12 mouse cellular contexts compared by ENCODE assay signal in genomic region chr13:60660056-60660455, GRCm38 (mm10). TPM values are rescaled to one million over a fixed set of nuclear protein-coding genes. Genes with fewer than 3 reads are reported as not detected.
A peak's percentile ranks its signal among the peaks of the same experiment; 100 is the strongest.
DNase-seq lines count a peak whose midpoint lies in the region; ATAC-seq and TF ChIP-seq lines count a peak whose summit lies in the region.
"Had no signal": no experiment of that assay in that cellular context is flagged by ENCODE, and none has a peak within 500 bp of the region (broad histone marks: within the 10 kb centered on the region; RNA-seq: fewer than 3 reads in every experiment).

No protein-coding gene starts in this region.

- H3K27ac ChIP-seq in hindbrain, postnatal 0 days, result no peak overlapping the region
- no peak overlapping the region; the same call in 1 of the 2 replicates for H3K27ac ChIP-seq in hindbrain, embryonic 10.5 days
- no peak overlapping the region for H3K27ac ChIP-seq in midbrain, postnatal 0 days (ENCODE audit: low read depth, low read length)
- no peak overlapping the region for H3K27ac ChIP-seq in midbrain, embryonic 11.5 days (ENCODE audit: low read depth, low read length)
- H3K27ac ChIP-seq in macrophage, result peak overlapping the region; percentile 18
- H3K27ac ChIP-seq: hindbrain, embryonic 14.5 days had no signal

- peak; percentile 25 for DNase-seq in cerebellum, adult 9-10 months
- peak; percentile 64 for DNase-seq in hindbrain, postnatal 0 days (ENCODE audit: low spot score)
- no peak for DNase-seq in hindbrain, embryonic 10.5 days (ENCODE audit: low spot score)
- peak; percentile 57 for DNase-seq in midbrain, postnatal 0 days (ENCODE audit: low spot score)
- DNase-seq in midbrain, embryonic 11.5 days (ENCODE audit: low spot score, missing footprints), result no peak
- DNase-seq in left cerebral cortex, adult 18-20 months (ENCODE audit: low spot score in 2 of 2), result no peak
- DNase-seq: gastrocnemius, postnatal 10 days; thymus, postnatal 25 days had no signal

- no peak for TF ChIP-seq CTCF in hindbrain, postnatal 0 days (IDR thresholded peaks at IDR 0.05; ENCODE audit: low read depth)
- TF ChIP-seq CTCF in midbrain, postnatal 0 days (IDR thresholded peaks at IDR 0.05), result no peak

- no peaks in the 10 kb centered on the region for H3K36me3 ChIP-seq in hindbrain, postnatal 0 days (ENCODE audit: insufficient read depth, low read length)
- peaks cover 3% of the 10 kb centered on the region; the same call in 1 of the 2 replicates for H3K36me3 ChIP-seq in hindbrain, embryonic 10.5 days
- H3K36me3 ChIP-seq in midbrain, postnatal 0 days (ENCODE audit: insufficient read depth, low read length), result no peaks in the 10 kb centered on the region
- H3K36me3 ChIP-seq in midbrain, embryonic 11.5 days (ENCODE audit: control insufficient read depth, insufficient read depth, low read length), result no peaks in the 10 kb centered on the region
- no peaks in the 10 kb centered on the region for H3K36me3 ChIP-seq in macrophage (ENCODE audit: inconsistent target)

- H3K27me3 ChIP-seq in hindbrain, postnatal 0 days (ENCODE audit: insufficient read depth, low read length), result no peaks in the 10 kb centered on the region
- no peaks in the 10 kb centered on the region for H3K27me3 ChIP-seq in hindbrain, embryonic 10.5 days (ENCODE audit: insufficient read depth, poor library complexity, severe bottlenecking)
- H3K27me3 ChIP-seq in midbrain, postnatal 0 days (ENCODE audit: insufficient read depth, low read length), result no peaks in the 10 kb centered on the region
- H3K27me3 ChIP-seq in midbrain, embryonic 11.5 days (ENCODE audit: control insufficient read depth, insufficient read depth, low read length), result no peaks in the 10 kb centered on the region

- peaks cover 6% of the 10 kb centered on the region; the same call in 1 of the 2 replicates for H3K79me2 ChIP-seq in macrophage (ENCODE audit: inconsistent target)

- no peaks in the 10 kb centered on the region for H3K9me3 ChIP-seq in hindbrain, postnatal 0 days (ENCODE audit: low read length)
- H3K9me3 ChIP-seq in hindbrain, embryonic 10.5 days, result no peaks in the 10 kb centered on the region
- no peaks in the 10 kb centered on the region for H3K9me3 ChIP-seq in midbrain, postnatal 0 days (ENCODE audit: low read length)
- no peaks in the 10 kb centered on the region for H3K9me3 ChIP-seq in midbrain, embryonic 11.5 days (ENCODE audit: control insufficient read depth, low read length)

- H3K9ac ChIP-seq in hindbrain, postnatal 0 days (replicated peaks; ENCODE audit: low read length), result no peak overlapping the region
- H3K9ac ChIP-seq in midbrain, postnatal 0 days (replicated peaks; ENCODE audit: low read length, poor library complexity, severe bottlenecking), result no peak overlapping the region
- no peak overlapping the region for H3K9ac ChIP-seq in midbrain, embryonic 11.5 days (ENCODE audit: low read length)
- H3K9ac ChIP-seq: hindbrain, embryonic 14.5 days had no signal

- no peak for ATAC-seq in cerebellum, adult (ENCODE audit: insufficient number of reproducible peaks, low FRiP score, low TSS enrichment)
- peak; percentile 13; the same call in 1 of the 2 replicates for ATAC-seq in hindbrain, postnatal 0 days
- ATAC-seq in midbrain, postnatal 0 days (ENCODE audit: low FRiP score), result no peak
- no peak for ATAC-seq in midbrain, embryonic 11.5 days (ENCODE audit: low FRiP score)
- ATAC-seq: midbrain, embryonic 16.5 days had no signal

- WGBS in hindbrain, postnatal 0 days, result 47% methylated on average over 2 of the region's 2 CpGs
- WGBS in hindbrain, embryonic 10.5 days, result 75% methylated on average over 2 of the region's 2 CpGs
- 69% methylated on average over 2 of the region's 2 CpGs for WGBS in midbrain, postnatal 0 days
- 78% methylated on average over 2 of the region's 2 CpGs for WGBS in midbrain, embryonic 11.5 days
- WGBS in macrophage (ENCODE audit: missing documents), result 100% methylated on average over 2 of the region's 2 CpGs

- no peak overlapping the region for H3K4me2 ChIP-seq in hindbrain, postnatal 0 days (ENCODE audit: low read depth, low read length)
- H3K4me2 ChIP-seq in midbrain, postnatal 0 days (ENCODE audit: low read depth, low read length, poor library complexity, severe bottlenecking), result no peak overlapping the region
- H3K4me2 ChIP-seq in midbrain, embryonic 11.5 days, result no peak overlapping the region
- H3K4me2 ChIP-seq: hindbrain, embryonic 14.5 days had no signal

- H3K4me1 ChIP-seq in hindbrain, postnatal 0 days (ENCODE audit: insufficient read depth, low read length), result peaks cover 13% of the 10 kb centered on the region; the same call in 1 of the 2 replicates
- peaks cover 31% of the 10 kb centered on the region for H3K4me1 ChIP-seq in hindbrain, embryonic 10.5 days (replicated peaks)
- H3K4me1 ChIP-seq in midbrain, postnatal 0 days (ENCODE audit: insufficient read depth, low read length), result no peaks in the 10 kb centered on the region; the same call in 1 of the 2 replicates
- no peaks in the 10 kb centered on the region for H3K4me1 ChIP-seq in midbrain, embryonic 11.5 days (ENCODE audit: control insufficient read depth, insufficient read depth, low read length)

- no peak overlapping the region for H3K4me3 ChIP-seq in hindbrain, postnatal 0 days (ENCODE audit: low read length)
- H3K4me3 ChIP-seq in hindbrain, embryonic 10.5 days, result no peak overlapping the region
- no peak overlapping the region for H3K4me3 ChIP-seq in midbrain, postnatal 0 days (ENCODE audit: low read depth, low read length)
- no peak overlapping the region for H3K4me3 ChIP-seq in midbrain, embryonic 11.5 days (ENCODE audit: low read depth, low read length)
- H3K4me3 ChIP-seq in macrophage (ENCODE audit: inconsistent target), result no peak overlapping the region

RNA-seq across cellular contexts. Expression of gene Dapk1, which starts 58.3 kb away (rescaled TPM):
- total RNA-seq in hindbrain, postnatal 0 days (2014; rRNA removed), result 63.1 and 70.0 TPM in 2 replicates
- 25.1 and 25.7 TPM in 2 replicates for polyA plus RNA-seq in hindbrain, postnatal 0 days (2015; fragmentation: Nextera tagmentation; extraction: Ambion mirVana)
- 19.8 and 23.6 TPM in 2 replicates for polyA plus RNA-seq in hindbrain, embryonic 10.5 days (2016; fragmentation: Nextera tagmentation; extraction: Ambion mirVana)
- total RNA-seq in midbrain, postnatal 0 days (2014; rRNA removed), result 68.7 and 68.9 TPM in 2 replicates
- polyA plus RNA-seq in midbrain, postnatal 0 days (2015; fragmentation: Nextera tagmentation; extraction: Ambion mirVana), result 27.6 and 28.3 TPM in 2 replicates
- polyA plus RNA-seq in midbrain, embryonic 11.5 days (2014; fragmentation: Nextera tagmentation; extraction: Ambion mirVana), result 15.2 and 17.2 TPM in 2 replicates
- 10 to 100 TPM; 15.1 to 54.3 (median 22.1) TPM for total RNA-seq in macrophage (2018; cell fraction: chromatin; rRNA removed)
- 10 to 100 TPM in 12 of 26 experiments, 1 to 10 TPM in 14; 4.9 to 14.9 (median 8.6) TPM for total RNA-seq in macrophage (2018; cell fraction: cytosol; rRNA removed)
- 10 to 100 TPM in 20 of 26 experiments, 1 to 10 TPM in 6; 7.4 to 48.2 (median 15.3) TPM for total RNA-seq in macrophage (2018; cell fraction: nucleus; rRNA removed)
- 7.9 to 20.0 TPM (median 10.2 TPM) in 3 replicates for polyA plus RNA-seq in macrophage (2018)
- 100 to 1,000 TPM in 1 of 2 experiments, 10 to 100 TPM in 1; 90.4 to 101 TPM for total RNA-seq in left cerebral cortex, adult 18-20 months (2021)

Comparison
In these comparisons a context has a peak if more than half of its experiments do, and no peak if none do; other contexts are left out.
1. DNase-seq: peak in cerebellum, adult 9-10 months (single experiment), hindbrain, postnatal 0 days (single experiment) and midbrain, postnatal 0 days (single experiment); none in hindbrain, embryonic 10.5 days (single experiment), midbrain, embryonic 11.5 days (single experiment) and left cerebral cortex, adult 18-20 months (0 of 2).